Mouse (Mus musculus) midbrain, embryonic 16.5 days (tissue): ENCODE data around the gene Ap1m2. TPM values are rescaled to one million over a fixed set of nuclear protein-coding genes. Genes with fewer than 3 reads are reported as not detected.

ENCODE experiments used
- ATAC-seq: fragments of 200-750 bp; cut with Nextera tagmentation; 2 replicates; pipeline ENCODE4 v1.8.0; 2017; ENCODE audit warnings: moderate TSS enrichment
- H3K27ac ChIP-seq: fragments of 300-500 bp; sonication (generic); 2 replicates; pipeline ENCODE4 v1.5.1; 2014; ENCODE audit warnings: mild to moderate bottlenecking, low read length, mixed read lengths
- H3K27me3 ChIP-seq: fragments of 300-500 bp; sonication (generic); 2 replicates; pipeline ENCODE4 v1.6.1; 2014; ENCODE audit warnings: low read depth, low read length, mixed read lengths; ENCODE audit not compliant: control insufficient read depth, insufficient read depth
- H3K36me3 ChIP-seq: fragments of 300-500 bp; sonication (generic); 2 replicates; pipeline ENCODE4 v1.6.1; 2014; ENCODE audit warnings: mild to moderate bottlenecking, low read length, moderate library complexity, mixed read lengths; ENCODE audit not compliant: control insufficient read depth, insufficient read depth
- H3K4me1 ChIP-seq: fragments of 300-500 bp; sonication (generic); 2 replicates; pipeline ENCODE4 v1.6.1; 2014; ENCODE audit warnings: mild to moderate bottlenecking, low read length, mixed read lengths; ENCODE audit not compliant: control insufficient read depth, insufficient read depth
- H3K4me2 ChIP-seq: fragments of 300-500 bp; sonication (generic); 2 replicates; pipeline ENCODE4 v1.6.1; 2014; ENCODE audit warnings: mild to moderate bottlenecking, low read length, mixed read lengths
- H3K4me3 ChIP-seq: fragments of 300-500 bp; sonication (generic); 2 replicates; pipeline ENCODE4 v1.5.1; 2014; ENCODE audit warnings: low read depth, mild to moderate bottlenecking, low read length, moderate library complexity, mixed read lengths
- H3K9ac ChIP-seq: fragments of 300-500 bp; sonication (generic); 2 replicates; pipeline ENCODE4 v1.6.1; 2014; ENCODE audit warnings: low read depth, low read length, mixed read lengths
- H3K9me3 ChIP-seq: fragments of 300-500 bp; sonication (generic); replicated peaks from 2 replicates; pipeline ENCODE4 v1.6.1; 2014; ENCODE audit warnings: mild to moderate bottlenecking, low read length, mixed read lengths; ENCODE audit not compliant: control insufficient read depth, poor library complexity, severe bottlenecking
- WGBS: fragments of 180-500 bp; shearing (Covaris S2); extraction: QIAGEN DNeasy Blood & Tissue Kit; methylation state at CpG from one replicate; pipeline ENCODE4 v1.1.7; 2014; 5-methylcytosine and 5-hydroxymethylcytosine counted together
- polyA plus RNA-seq: library from polyadenylated mRNA; unstranded; fragments of >200 nt; fragmentation: Nextera tagmentation; extraction: Ambion mirVana; gene quantifications from 2 replicates; pipeline ENCODE4 v1.2.1, GENCODE M21; 2015

The Ap1m2 gene
- polyA plus RNA-seq, 1 experiment from 2014 or later: 2.1 TPM

DNA sequence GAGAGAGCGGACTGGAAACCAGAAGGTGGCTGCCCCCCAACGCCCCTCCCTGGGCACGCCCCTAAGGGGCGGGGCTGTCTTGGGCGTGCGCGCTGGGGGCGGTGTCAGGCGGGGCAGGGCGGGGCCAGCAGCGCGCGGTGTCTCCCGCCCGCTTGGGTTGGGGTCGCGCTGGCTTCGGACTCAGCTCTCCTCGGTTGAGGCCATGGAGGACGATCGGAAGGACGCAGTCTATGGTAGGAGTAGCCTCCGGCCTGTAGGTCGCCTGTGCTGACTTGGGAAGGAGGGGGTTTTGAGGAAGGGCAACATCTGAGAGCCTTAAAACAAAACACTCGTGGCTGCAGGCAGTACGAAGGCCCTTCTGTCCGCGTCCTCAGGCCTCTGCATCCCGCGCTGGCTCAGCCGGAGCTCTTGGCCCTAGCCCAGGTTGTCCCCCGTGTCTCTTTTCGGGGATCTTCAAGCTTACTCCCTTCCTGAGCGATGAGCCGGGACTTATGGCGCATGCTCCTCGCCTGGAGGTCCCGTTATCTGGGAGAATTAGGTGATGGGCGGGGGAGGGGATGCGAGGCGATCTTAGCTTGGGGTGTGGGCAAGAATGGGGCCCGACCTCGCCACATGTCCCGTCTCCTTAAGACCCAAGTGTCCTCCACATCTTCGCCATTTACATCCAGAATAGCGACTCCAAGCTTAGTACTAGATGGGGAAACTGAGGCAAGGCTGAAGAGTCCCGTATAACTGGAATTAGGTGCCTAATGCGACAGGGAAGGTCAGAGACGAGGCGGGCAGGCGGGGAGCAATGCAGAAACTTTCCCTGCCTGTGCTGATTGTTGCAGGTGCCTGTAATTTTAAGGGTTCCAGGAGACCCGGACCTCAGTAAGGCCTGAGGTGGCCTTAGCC, 8.7 kb upstream of the Ap1m2 start, which contains the start of gene Slc44a2:
Slc44a2 (plus strand) TSS at position 80 of the 894 bp plus-strand sequence.
- H3K27ac ChIP-seq: peak within 1 kb of the TSS; percentile 63
- peak; percentile 94 for ATAC-seq
- WGBS: under 1% methylated on average over 52 of the region's 52 CpGs

DNA sequence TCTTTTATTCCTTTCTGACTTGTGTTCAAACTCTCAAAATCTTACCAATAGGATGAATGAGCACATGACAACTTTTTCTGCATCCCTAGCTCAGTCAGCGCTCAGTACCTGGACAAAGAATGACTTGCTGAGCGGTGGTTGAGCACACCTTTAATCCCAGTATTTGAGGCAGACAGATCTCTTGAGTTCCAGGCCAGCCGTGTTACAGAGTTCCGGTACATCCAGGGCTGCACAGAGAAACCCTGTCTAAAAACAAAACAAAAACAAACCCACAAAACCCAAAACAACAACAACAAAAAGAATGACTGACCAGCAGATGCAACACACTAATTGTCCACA, 8.1 kb upstream of the Ap1m2 start:
- Histone ChIP-seq H3K9me3 (no peaks in the 10 kb centered on the region), H3K4me2 (peak overlapping the region; percentile 60), H3K4me3 (peak overlapping the region; percentile 64), H3K27ac (peak overlapping the region; percentile 63; the same call in 1 of the 2 replicates), H3K36me3 (no peaks in the 10 kb centered on the region), H3K9ac (peak overlapping the region; percentile 80), H3K4me1 (peaks cover 13% of the 10 kb centered on the region), H3K27me3 (no peaks in the 10 kb centered on the region)
- WGBS: 11% methylated on average over 4 of the region's 4 CpGs
- ATAC-seq: peak; percentile 54

More for the DNA sequence above, 8.7 kb upstream of the Ap1m2 start, which contains the start of gene Slc44a2:
- Histone ChIP-seq H3K4me1 (peaks cover 13% of the 10 kb centered on the region), H3K4me2 (peak within 1 kb of the TSS; percentile 60), H3K4me3 (peak within 1 kb of the TSS; percentile 64), H3K36me3 (no peaks in the 10 kb centered on the region), H3K27me3 (no peaks in the 10 kb centered on the region), H3K9ac (peak within 1 kb of the TSS; percentile 80), H3K9me3 (no peaks in the 10 kb centered on the region)

DNA sequence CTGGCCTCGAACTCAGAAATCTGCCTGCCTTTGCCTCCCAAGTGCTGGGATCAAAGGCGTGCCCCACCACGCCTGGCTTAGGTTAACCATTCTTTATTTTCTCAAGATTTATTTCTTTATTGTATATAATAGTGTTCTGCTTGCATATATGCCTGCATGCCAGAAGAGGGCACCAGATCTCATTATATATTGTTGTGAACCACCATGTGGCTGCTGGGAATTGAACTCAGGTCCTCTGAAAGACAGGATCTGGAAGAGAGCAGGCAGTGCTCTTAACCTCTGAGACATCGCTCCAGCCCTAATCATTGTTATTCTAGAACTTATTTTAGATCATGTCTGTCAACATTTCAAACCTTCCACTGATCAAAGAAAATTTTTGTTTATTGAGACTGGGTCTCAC, 7.4 kb upstream of the Ap1m2 start:
- H3K27me3 ChIP-seq: no peaks in the 10 kb centered on the region
- H3K4me1 ChIP-seq: peaks cover 13% of the 10 kb centered on the region
- no peaks in the 10 kb centered on the region for H3K36me3 ChIP-seq
- H3K9ac ChIP-seq: no peak overlapping the region
- H3K27ac ChIP-seq: no peak overlapping the region
- no peak for ATAC-seq
- 91% methylated on average over 4 of the region's 4 CpGs for whole genome bisulfite sequencing
- H3K4me3 ChIP-seq: no peak overlapping the region
- no peaks in the 10 kb centered on the region for H3K9me3 ChIP-seq
- no peak overlapping the region for H3K4me2 ChIP-seq

DNA sequence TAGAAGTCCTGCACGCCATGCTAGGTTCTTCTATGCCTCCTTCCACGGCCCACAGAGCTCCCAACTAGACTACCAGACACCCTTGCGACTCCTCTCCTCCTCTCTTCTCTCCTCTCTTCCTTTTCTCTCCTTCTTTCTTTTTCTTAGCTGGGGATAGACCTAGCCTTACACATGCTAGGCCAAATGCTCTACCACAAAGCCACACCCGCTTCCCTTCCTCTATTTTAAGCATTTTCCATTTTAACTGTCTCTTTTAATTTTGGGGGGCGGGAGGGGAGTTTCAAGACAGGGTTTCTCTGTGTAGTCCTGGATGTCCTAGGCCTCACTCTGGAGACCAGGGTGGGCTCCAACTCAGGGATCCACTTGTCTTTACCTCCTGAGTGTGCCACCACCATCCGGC, 6.7 kb upstream of the Ap1m2 start:
- peaks cover 13% of the 10 kb centered on the region for H3K4me1 ChIP-seq
- no peak for ATAC-seq
- no peaks in the 10 kb centered on the region for H3K9me3 ChIP-seq
- WGBS: 89% methylated on average over 6 of the region's 6 CpGs
- no peak overlapping the region for H3K4me2 ChIP-seq
- H3K4me3 ChIP-seq: no peak overlapping the region
- H3K27ac ChIP-seq: no peak overlapping the region
- no peak overlapping the region for H3K9ac ChIP-seq
- H3K27me3 ChIP-seq: no peaks in the 10 kb centered on the region
- H3K36me3 ChIP-seq: no peaks in the 10 kb centered on the region

DNA sequence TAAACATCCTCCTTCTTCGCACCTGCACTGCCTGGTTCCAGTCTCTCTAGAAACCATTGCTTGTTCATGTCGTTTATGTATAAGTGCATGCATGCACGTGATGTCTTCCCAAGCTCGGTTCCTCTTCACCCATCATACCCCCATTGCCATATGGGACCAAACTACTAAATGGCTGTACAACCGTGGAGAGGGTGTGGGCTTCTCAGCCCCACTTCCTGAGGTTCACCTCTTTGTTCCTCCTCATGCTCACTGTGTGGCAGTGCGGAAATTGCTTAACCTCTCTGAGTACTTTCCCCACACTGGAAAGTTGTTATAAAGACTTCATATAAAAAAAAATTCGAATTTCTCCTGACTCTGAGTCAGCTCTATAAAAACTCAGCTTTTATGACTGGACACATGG, 4.6 kb upstream of the Ap1m2 start:
- Histone ChIP-seq H3K4me1 (peaks cover 5% of the 10 kb centered on the region), H3K9me3 (no peaks in the 10 kb centered on the region), H3K4me2 (no peak overlapping the region), H3K4me3 (no peak overlapping the region), H3K27ac (no peak overlapping the region), H3K9ac (no peak overlapping the region), H3K36me3 (no peaks in the 10 kb centered on the region), H3K27me3 (peaks cover 8% of the 10 kb centered on the region)
- no peak for ATAC-seq
- WGBS: 79% methylated on average over 7 of the region's 7 CpGs

DNA sequence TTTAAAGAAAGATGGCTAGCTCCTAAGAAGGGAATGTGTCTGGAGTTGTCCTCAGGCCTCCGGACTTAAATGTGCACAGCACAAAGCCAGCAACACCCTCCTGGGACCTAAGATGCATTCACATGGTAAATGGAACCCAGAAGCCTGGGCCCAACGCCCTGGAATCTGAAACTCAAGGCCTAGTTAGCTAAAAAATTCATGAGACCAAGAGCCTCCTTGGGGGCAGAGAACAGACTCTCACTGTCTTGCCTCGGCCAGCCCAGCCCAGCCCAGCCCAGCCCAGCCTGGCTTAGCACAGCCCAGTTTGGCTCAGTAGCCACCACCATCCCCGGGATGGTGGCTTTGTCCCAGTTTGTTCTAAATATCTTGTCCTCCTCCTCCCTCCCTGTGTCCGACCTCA, 3.3 kb upstream of the Ap1m2 start:
- Histone ChIP-seq H3K4me3 (no peak overlapping the region), H3K27ac (no peak overlapping the region), H3K9me3 (no peaks in the 10 kb centered on the region), H3K9ac (no peak overlapping the region), H3K27me3 (peaks cover 12% of the 10 kb centered on the region), H3K4me1 (no peaks in the 10 kb centered on the region), H3K4me2 (no peak overlapping the region), H3K36me3 (no peaks in the 10 kb centered on the region)
- no peak for ATAC-seq
- 53% methylated on average over 4 of the region's 5 CpGs for WGBS

DNA sequence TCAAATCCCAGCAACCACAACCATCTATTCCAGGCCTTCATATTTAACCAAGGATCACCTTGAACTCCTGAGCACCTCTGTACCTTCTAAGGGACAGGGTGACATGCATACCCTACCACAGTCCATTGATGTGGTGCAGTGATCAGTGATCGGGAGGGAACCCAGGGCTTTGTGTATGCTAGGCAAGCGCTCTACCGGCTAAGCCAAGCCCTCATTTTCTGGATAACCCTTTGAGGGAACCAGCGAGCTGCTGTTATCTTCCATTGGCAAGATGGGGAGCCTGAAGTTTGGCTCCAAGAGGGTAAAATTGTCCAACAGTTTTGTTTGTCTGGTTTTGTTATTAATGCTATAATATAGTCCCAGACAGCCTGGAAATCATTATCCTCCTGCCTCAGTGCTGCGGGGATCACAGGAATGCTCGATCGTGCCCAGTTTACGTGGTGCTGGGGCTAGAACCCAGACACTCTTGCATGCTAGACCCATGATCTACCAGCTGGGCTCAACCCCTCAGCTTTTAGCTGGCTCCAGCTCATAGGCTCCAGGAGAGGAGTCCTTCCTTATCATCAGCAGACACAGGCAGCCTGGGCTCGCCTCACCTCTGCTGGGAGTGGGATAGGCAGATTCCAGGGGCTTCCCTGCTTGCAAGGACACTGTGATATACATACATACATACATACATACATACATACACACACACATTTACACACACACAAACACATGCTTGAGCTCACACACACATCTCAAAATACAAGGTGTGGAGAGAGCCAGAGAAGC, 2.4 kb upstream of the Ap1m2 start:
- H3K9ac ChIP-seq: no peak overlapping the region
- H3K27ac ChIP-seq: no peak overlapping the region
- H3K36me3 ChIP-seq: no peaks in the 10 kb centered on the region
- no peak overlapping the region for H3K4me2 ChIP-seq
- no peak overlapping the region for H3K4me3 ChIP-seq
- no peak for ATAC-seq
- 94% methylated on average over 9 of the region's 9 CpGs for WGBS
- no peaks in the 10 kb centered on the region for H3K9me3 ChIP-seq
- H3K27me3 ChIP-seq: peaks cover 14% of the 10 kb centered on the region
- H3K4me1 ChIP-seq: no peaks in the 10 kb centered on the region

DNA sequence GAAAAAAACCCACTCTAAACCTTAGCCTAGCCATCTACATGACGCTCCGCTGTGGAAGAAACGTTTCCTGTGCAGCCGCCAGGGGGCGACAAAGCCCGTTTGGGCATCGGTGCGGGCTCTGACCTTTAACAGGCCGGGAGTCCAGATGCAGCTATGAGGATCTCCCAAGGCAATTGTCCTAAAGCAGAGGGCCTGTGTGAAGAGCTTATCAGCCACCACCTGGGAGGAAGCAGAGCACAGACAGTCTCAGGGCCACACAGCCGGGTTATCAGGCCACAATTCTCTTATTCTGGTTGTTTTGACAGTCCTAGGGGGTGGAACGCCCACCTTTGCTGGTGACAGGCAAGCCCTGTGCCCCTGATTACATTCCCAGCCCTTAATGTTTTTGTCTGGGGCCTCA, 1.3 kb upstream of the Ap1m2 start:
- 8% methylated on average over 11 of the region's 11 CpGs for WGBS
- 0 out of 2 replicates have a peak, but pooled peaks have one; percentile 61 for ATAC-seq
- H3K4me3 ChIP-seq: no peak overlapping the region

DNA sequence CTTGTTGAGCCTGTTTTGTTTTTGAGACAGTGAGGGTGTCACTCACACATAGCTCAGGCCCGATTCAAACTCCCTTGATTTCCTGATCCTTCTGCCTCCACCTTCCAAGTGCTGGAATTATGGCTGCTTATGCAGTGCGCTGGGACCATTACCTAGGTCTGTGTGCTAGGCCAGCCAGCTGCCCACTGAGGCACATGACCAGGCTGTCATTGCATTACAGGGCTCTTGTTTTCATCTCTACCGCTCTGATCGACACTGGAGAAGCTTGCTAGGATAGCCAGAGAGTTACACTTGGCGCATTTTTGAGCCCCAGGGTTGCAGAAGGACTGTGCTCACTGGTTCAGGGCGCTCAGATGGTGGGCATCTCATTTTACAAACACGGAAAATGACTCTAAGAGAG, 442 bp downstream of the Ap1m2 start:
- Histone ChIP-seq H3K4me1 (no peaks in the 10 kb centered on the region), H3K4me3 (peak overlapping the region; percentile 31), H3K4me2 (peak overlapping the region; percentile 47), H3K9me3 (no peaks in the 10 kb centered on the region), H3K27ac (no peak overlapping the region), H3K9ac (peak overlapping the region; percentile 43; the same call in 1 of the 2 replicates), H3K36me3 (no peaks in the 10 kb centered on the region), H3K27me3 (peaks cover 14% of the 10 kb centered on the region)
- WGBS: 34% methylated on average over 7 of the region's 7 CpGs
- ATAC-seq: no peak

More for the DNA sequence above, 1.3 kb upstream of the Ap1m2 start:
- H3K36me3 ChIP-seq: no peaks in the 10 kb centered on the region
- no peak overlapping the region for H3K27ac ChIP-seq
- peaks cover 14% of the 10 kb centered on the region for H3K27me3 ChIP-seq
- H3K9me3 ChIP-seq: no peaks in the 10 kb centered on the region
- no peak overlapping the region for H3K9ac ChIP-seq
- H3K4me1 ChIP-seq: no peaks in the 10 kb centered on the region
- no peak overlapping the region for H3K4me2 ChIP-seq
